Mouse (Mus musculus) embryonic fibroblast, embryonic 13.5 days (primary cell): ENCODE measurements at regions not wholly inside any gene's neighbourhood (a gene's known extent, or its start where the extent isn't known, plus 50 kb on each side); places are given as distances from the start of the nearest gene placed in this dataset.
A peak's percentile ranks its signal among the peaks of the same experiment; 100 is the strongest.
"Not testable (repeated sequence)": the region's sequence is repeated elsewhere in the genome, so short reads cannot be mapped to it uniquely, and the experiment has no call there.

Experiments
- CTCF ChIP-seq: IDR thresholded peaks from 2 replicates; pipeline ENCODE4 v1.5.1; 2011; ENCODE audit warnings: mild to moderate bottlenecking, control low read depth, low read length, moderate library complexity, borderline replicate concordance; ENCODE audit not compliant: insufficient read depth
- POLR2A ChIP-seq: IDR thresholded peaks from 2 replicates; pipeline ENCODE4 v1.6.1; 2011; ENCODE audit warnings: low read depth, mild to moderate bottlenecking, control low read depth, low read length, moderate library complexity

DNA sequence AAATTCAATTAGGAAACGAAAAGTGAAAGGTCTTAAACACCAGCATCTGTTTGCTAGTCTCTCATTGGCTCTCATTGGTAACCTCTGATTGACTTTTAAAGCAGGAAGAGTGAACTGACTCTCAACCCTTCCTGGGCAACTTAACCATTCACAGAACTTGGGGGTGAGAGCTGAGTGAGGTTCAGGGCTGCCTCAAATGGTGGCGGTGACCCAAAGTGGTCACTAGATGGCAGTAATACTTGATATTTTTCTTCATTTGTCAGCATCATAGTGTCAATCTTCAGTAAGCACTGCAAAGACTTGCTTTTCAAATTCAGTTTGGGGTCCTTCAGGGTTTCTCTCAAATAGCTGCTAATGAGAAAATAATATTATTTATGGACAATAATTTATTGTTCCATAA, 211.6 kb downstream of the Rab10 start:
- TF ChIP-seq CTCF: peak; percentile 9; the same call in 1 of the 2 replicates
- not testable (repeated sequence) for TF ChIP-seq POLR2A
